Mouse (Mus musculus) B cell, adult (primary cell): ENCODE data around the gene Ramp3. TPM values are rescaled to one million over a fixed set of nuclear protein-coding genes. Genes with fewer than 3 reads are reported as not detected.

ENCODE experiments used
- total RNA-seq: library from RNA; stranded (reverse); gene quantifications from 4 replicates; pipeline ENCODE4 v1.2.4, GENCODE M21; 2023; ENCODE audit not compliant: inconsistent age

Gene Ramp3
- not detected in 4 replicates for total RNA-seq

DNA sequence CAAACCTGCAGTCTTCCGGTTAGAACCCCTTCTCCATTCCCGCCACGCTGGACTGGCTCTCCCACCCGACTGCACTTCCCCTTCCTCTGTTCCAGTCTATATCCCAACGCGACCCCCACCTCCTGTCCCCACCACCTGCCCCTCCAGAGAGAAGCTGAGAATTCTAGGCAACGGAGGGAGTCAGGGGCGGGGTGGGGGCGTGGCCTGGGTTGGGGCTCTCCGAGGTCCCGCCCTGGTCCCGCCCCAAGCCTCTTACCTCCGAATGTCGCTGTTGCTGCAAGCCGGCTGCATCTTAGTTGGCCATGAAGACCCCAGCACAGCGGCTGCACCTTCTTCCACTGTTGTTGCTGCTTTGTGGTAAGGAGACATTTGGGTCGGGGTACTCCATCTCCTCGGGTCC, at the start of gene Ramp3:
Ramp3 (plus strand) TSS at position 251 of the 400 bp plus-strand sequence.

DNA sequence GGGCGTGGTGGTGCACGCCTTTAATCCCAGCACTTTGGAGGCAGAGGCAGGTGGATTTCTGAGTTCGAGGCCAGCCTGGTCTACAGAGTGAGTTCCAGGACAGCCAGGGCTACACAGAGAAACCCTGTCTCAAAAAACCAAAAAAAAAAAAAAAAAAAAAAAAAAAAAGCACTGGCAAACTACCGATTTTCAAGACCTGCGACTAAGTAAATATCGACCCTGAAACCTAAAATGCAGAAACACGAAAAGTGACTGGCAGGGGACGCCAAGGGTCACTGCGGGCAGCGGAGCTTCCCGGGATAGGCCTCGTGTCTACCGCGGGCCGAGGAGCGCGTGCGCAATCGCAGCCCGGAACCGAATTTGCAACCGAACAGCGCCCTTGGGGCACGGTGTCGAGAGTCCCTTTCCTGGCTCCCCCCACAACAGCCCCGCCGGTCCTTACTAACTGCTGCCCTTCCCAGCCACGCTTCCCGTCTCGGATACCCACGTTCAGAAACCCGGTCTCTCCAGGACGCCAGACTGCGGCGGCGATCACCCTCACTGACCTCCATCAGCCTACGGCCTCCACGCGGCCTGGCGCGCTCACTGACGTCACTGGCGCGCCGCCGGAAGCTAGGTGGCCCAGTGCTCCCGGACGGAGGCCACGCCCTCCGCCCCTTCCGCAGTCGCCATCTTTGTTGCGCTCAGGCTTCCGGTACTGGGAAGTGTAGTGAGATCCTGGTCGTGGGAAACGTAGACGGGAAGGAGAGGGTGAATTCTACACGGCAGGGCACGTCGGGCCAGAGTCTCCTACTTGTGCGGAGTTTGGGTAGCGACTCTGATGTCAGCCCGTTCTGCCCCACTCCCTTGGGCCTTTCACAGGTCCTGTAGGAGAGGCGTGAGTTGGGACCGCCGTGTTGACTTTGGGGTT, 32.6 kb upstream of the Ramp3 start, which contains the start of gene Tbrg4:
Tbrg4 (minus strand) TSS at position 590 of the 910 bp plus-strand sequence.

GRCm38 (mm10) chr11:6638537-6638936, 19.8 kb upstream of the Ramp3 start, which contains the start of gene Wap:
Gene Wap (minus strand): TSS chr11:6638637.

Other genes with a start within 250 kb of the Ramp3 start
- gene Ppia, start 243.1 kb upstream of the Ramp3 start, total RNA-seq: 1,109 to 1,160 TPM (median 1,157 TPM) in 4 replicates
- gene H2afv, start 214.1 kb upstream of the Ramp3 start, total RNA-seq: 48.2 to 60.5 TPM (median 58.2 TPM) in 4 replicates
- gene Purb, start 182.6 kb upstream of the Ramp3 start, total RNA-seq: 76.5 to 81.5 TPM (median 78.9 TPM) in 4 replicates
- gene Myo1g, start 137.6 kb upstream of the Ramp3 start, total RNA-seq: 291 to 316 TPM (median 300 TPM) in 4 replicates
- 257 to 287 TPM (median 265 TPM) in 4 replicates for gene Ccm2, start 111.6 kb upstream of the Ramp3 start, total RNA-seq
- gene Nacad, start 52.5 kb upstream of the Ramp3 start, total RNA-seq: 0.39 to 0.58 TPM (median 0.45 TPM) in 4 replicates
- 132 to 146 TPM (median 142 TPM) in 4 replicates for gene Tbrg4, start 32.5 kb upstream of the Ramp3 start, total RNA-seq
- not detected in 4 replicates for gene Wap, start 19.9 kb upstream of the Ramp3 start, total RNA-seq
- not detected in 4 replicates for gene Gm11983, start 179.1 kb downstream of the Ramp3 start, total RNA-seq